Mouse (Mus musculus): ENCODE measurements around the gene Lhfp.

DNA sequence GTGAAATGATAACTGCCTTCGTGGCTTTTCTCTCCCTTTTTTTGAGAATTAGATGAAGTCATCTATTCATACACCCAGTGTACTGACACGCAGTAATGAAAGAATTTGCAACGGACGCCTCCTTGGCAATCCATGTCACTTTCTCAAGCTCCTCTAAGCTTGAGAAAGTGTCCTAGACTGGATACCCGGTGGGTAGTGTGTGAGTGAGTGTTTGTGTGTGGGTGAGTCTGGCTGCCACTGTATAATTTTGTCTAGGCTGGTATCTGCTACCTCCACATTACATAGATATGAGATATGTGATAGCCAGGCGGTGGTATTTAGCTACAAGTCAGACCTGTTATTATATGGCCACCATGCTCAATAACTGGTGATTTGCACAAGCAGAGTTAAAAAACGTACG is 1.6 kb upstream of the Lhfp start:
- no peak for TF ChIP-seq CTCF (IDR thresholded peaks at IDR 0.05; ENCODE audit: control insufficient read depth, insufficient read depth, insufficient replicate concordance, low read depth, low read length)
- TF ChIP-seq POLR2A (IDR thresholded peaks at IDR 0.05; ENCODE audit: control insufficient read depth, low read depth, low read length): no peak

All from testis, adult 2 months (tissue).